Mouse (Mus musculus) CH12.LX (cell line): ENCODE results near the gene Ltv1.

Experiments
- BHLHE40 ChIP-seq: IDR thresholded peaks from 2 replicates; pipeline ENCODE4 v1.6.1; 2011; ENCODE audit warnings: mild to moderate bottlenecking, low read depth, low read length, improper control_type of control experiment
- HCFC1 ChIP-seq: IDR thresholded peaks from 2 replicates; pipeline ENCODE4 v1.6.1; 2012; ENCODE audit warnings: low read depth, mild to moderate bottlenecking, inconsistent platforms, low read length, improper control_type of control experiment
- POLR2A ChIP-seq: IDR thresholded peaks from 2 replicates; pipeline ENCODE4 v1.6.1; 2011; ENCODE audit warnings: low read depth, mild to moderate bottlenecking, improper control_type of control experiment, low read length
- ZC3H11A ChIP-seq: IDR thresholded peaks from 2 replicates; pipeline ENCODE4 v1.6.1; 2012; ENCODE audit warnings: low read depth, mild to moderate bottlenecking, inconsistent platforms, low read length, improper control_type of control experiment

DNA sequence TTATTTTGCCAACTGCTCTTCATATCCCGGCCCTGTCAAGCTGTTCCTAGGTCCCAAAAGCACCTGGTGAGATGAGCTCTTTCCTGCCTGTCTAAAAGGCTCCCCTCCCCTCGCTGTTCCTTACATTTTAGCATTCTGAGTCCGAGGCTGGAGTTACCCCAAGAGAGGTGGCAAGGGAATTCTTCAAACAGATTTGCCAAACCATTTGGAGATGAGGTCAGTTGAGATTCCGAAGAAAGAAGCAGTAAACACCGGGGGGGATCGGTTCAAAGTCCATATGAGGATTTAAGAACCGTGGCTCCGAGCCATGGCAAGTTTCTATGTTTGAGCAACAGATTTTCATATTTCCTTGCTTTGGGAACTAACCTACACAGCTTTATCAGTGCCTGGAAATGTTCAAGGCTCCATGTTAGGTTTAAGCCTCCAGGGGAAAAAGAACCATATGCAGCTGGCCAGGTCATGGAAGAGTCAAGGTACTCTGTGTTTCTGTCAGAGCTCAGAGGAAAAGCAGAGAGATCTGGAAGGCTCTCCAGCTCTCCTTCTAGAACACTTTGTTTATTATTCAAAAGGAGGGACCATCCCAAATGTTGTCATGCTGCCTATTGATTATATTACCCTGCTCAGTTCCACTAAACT lies 4.0 kb upstream of the Ltv1 start:
- TF ChIP-seq ZC3H11A (no peak), BHLHE40 (no peak), HCFC1 (no peak), POLR2A (no peak)
